Mouse (Mus musculus): Measurements from ENCODE around the gene Nhsl1. TPM values are rescaled to one million over a fixed set of nuclear protein-coding genes. Genes with fewer than 3 reads are reported as not detected.

The Nhsl1 gene
- total and polyA plus RNA-seq, 3 experiments, result not detected

GRCm38 (mm10) chr10:18360175-18360574 lies 41.4 kb downstream of the Nhsl1 start:
- H3K27ac ChIP-seq (ENCODE audit: control insufficient read depth, low read depth, low read length), result no peak overlapping the region
- TF ChIP-seq ELF1 (IDR thresholded peaks at IDR 0.05; ENCODE audit: low read depth, low read length) (no peak), RAD21 (IDR thresholded peaks at IDR 0.05; ENCODE audit: low read depth, low read length) (no peak), POLR2AphosphoS2 (IDR thresholded peaks at IDR 0.05; ENCODE audit: low read length) (no peak), ZKSCAN1 (IDR thresholded peaks at IDR 0.05; ENCODE audit: low read depth, low read length) (no peak), USF1 (IDR thresholded peaks at IDR 0.05; ENCODE audit: low read depth, low read length) (no peak), MAFK (IDR thresholded peaks at IDR 0.05; ENCODE audit: borderline replicate concordance, low read depth, low read length) (no peak), ZMIZ1 (IDR thresholded peaks at IDR 0.05; ENCODE audit: low read depth, low read length) (no peak), ETS1 (IDR thresholded peaks at IDR 0.05; ENCODE audit: low read depth, low read length) (no peak), UBTF (IDR thresholded peaks at IDR 0.05; ENCODE audit: borderline replicate concordance, insufficient read depth, low read depth, low read length) (no peak), TBP (IDR thresholded peaks at IDR 0.05; ENCODE audit: low read depth, low read length) (no peak), MAZ (IDR thresholded peaks at IDR 0.05; ENCODE audit: low read depth, low read length) (no peak), TCF12 (IDR thresholded peaks at IDR 0.05; ENCODE audit: low read depth, low read length) (no peak), JUND (IDR thresholded peaks at IDR 0.05; ENCODE audit: low read depth, low read length) (no peak), MYC (IDR thresholded peaks at IDR 0.05; ENCODE audit: low read depth, low read length) (no peak)

GRCm38 (mm10) chr10:18365432-18365831 lies 46.6 kb downstream of the Nhsl1 start:
- no peaks in the 10 kb centered on the region for H3K9me3 ChIP-seq (replicated peaks; ENCODE audit: insufficient read depth, low read length)
- H3K4me1 ChIP-seq (ENCODE audit: control insufficient read depth in 1 of 2, insufficient read depth in 2 of 2, low read length in 2 of 2), result no peaks in the 10 kb centered on the region
- no peak for TF ChIP-seq TBP (IDR thresholded peaks at IDR 0.05; ENCODE audit: low read depth, low read length)
- no peak for TF ChIP-seq GATA1 (IDR thresholded peaks at IDR 0.05; ENCODE audit: low read depth, low read length)
- TF ChIP-seq MYC (IDR thresholded peaks at IDR 0.05; ENCODE audit: low read depth, low read length), result no peak
- TF ChIP-seq CTCF (IDR thresholded peaks at IDR 0.05 in 2 of 3, conservative IDR thresholded peaks at IDR 0.05 in 1 of 3; ENCODE audit: control insufficient read depth in 1 of 3, insufficient read depth in 1 of 3, low read depth in 2 of 3, low read length in 3 of 3, poor library complexity in 1 of 3, severe bottlenecking in 1 of 3), result no peak
- TF ChIP-seq NRF1 (IDR thresholded peaks at IDR 0.05; ENCODE audit: insufficient read depth, low read depth, low read length, poor library complexity, severe bottlenecking), result no peak
- TF ChIP-seq BHLHE40 (IDR thresholded peaks at IDR 0.05; ENCODE audit: borderline replicate concordance, low read depth, low read length), result no peak
- no peak for TF ChIP-seq UBTF (IDR thresholded peaks at IDR 0.05; ENCODE audit: borderline replicate concordance, insufficient read depth, low read depth, low read length)
- TF ChIP-seq ZNF384 (IDR thresholded peaks at IDR 0.05; ENCODE audit: low read depth, low read length), result no peak
- no peak for TF ChIP-seq ETS1 (IDR thresholded peaks at IDR 0.05; ENCODE audit: low read depth, low read length)
- no peak for TF ChIP-seq NELFE (IDR thresholded peaks at IDR 0.05; ENCODE audit: low read depth, low read length)
- TF ChIP-seq POLR2A (IDR thresholded peaks at IDR 0.05; ENCODE audit: control insufficient read depth in 1 of 2, insufficient read depth in 1 of 2, low read depth in 1 of 2, low read length in 2 of 2, poor library complexity in 1 of 2), result no peak
- TF ChIP-seq GABPA (IDR thresholded peaks at IDR 0.05; ENCODE audit: low read depth, low read length), result no peak
- no peak for TF ChIP-seq JUND (IDR thresholded peaks at IDR 0.05; ENCODE audit: low read depth, low read length)
- TF ChIP-seq MAZ (IDR thresholded peaks at IDR 0.05; ENCODE audit: low read depth, low read length), result no peak
- TF ChIP-seq MAX (IDR thresholded peaks at IDR 0.05; ENCODE audit: low read length), result no peak
- TF ChIP-seq EP300 (IDR thresholded peaks at IDR 0.05; ENCODE audit: low read depth in 1 of 2, low read length in 2 of 2), result no peak
- H3K79me2 ChIP-seq (ENCODE audit: control insufficient read depth, insufficient read depth, low read length, poor library complexity), result no peaks in the 10 kb centered on the region
- no peak overlapping the region for H3K4me3 ChIP-seq (ENCODE audit: control insufficient read depth in 1 of 2, insufficient read depth in 1 of 2, low read depth in 2 of 2, low read length in 2 of 2)
- H3K27ac ChIP-seq (ENCODE audit: control insufficient read depth, low read depth, low read length), result no peak overlapping the region
- no peaks in the 10 kb centered on the region for H3K27me3 ChIP-seq (ENCODE audit: control insufficient read depth in 1 of 2, insufficient read depth in 2 of 2, low read length in 2 of 2)
- H3K36me3 ChIP-seq (ENCODE audit: control insufficient read depth in 1 of 2, insufficient read depth in 2 of 2, low read length in 2 of 2), result no peaks in the 10 kb centered on the region
- no peak for DNase-seq (ENCODE audit: low read depth, low spot score)
- H3K9ac ChIP-seq (ENCODE audit: control insufficient read depth, low read depth, low read length, poor library complexity, severe bottlenecking), result no peak overlapping the region

More at GRCm38 (mm10) chr10:18360175-18360574, 41.4 kb downstream of the Nhsl1 start:
- H3K4me1 ChIP-seq (ENCODE audit: control insufficient read depth in 1 of 2, insufficient read depth in 2 of 2, low read length in 2 of 2), result no peaks in the 10 kb centered on the region
- H3K9ac ChIP-seq (ENCODE audit: control insufficient read depth, low read depth, low read length, poor library complexity, severe bottlenecking), result no peak overlapping the region
- H3K79me2 ChIP-seq (ENCODE audit: control insufficient read depth, insufficient read depth, low read length, poor library complexity), result no peaks in the 10 kb centered on the region
- no peak overlapping the region for H3K4me3 ChIP-seq (ENCODE audit: control insufficient read depth in 1 of 2, insufficient read depth in 1 of 2, low read depth in 2 of 2, low read length in 2 of 2)
- H3K36me3 ChIP-seq (ENCODE audit: control insufficient read depth in 1 of 2, insufficient read depth in 2 of 2, low read length in 2 of 2), result no peaks in the 10 kb centered on the region
- DNase-seq (ENCODE audit: low read depth, low spot score), result no peak
- H3K27me3 ChIP-seq (ENCODE audit: control insufficient read depth in 1 of 2, insufficient read depth in 2 of 2, low read length in 2 of 2), result no peaks in the 10 kb centered on the region
- no peaks in the 10 kb centered on the region for H3K9me3 ChIP-seq (replicated peaks; ENCODE audit: insufficient read depth, low read length)

All from MEL (cell line).